Mouse (Mus musculus) CD4-positive helper T cell, adult 2 months (primary cell): ENCODE measurements around the gene Gm21833.
"Not testable (repeated sequence)": the region's sequence is repeated elsewhere in the genome, so short reads cannot be mapped to it uniquely, and the experiment has no call there.

Experiments
- DNase-seq: peaks from one replicate; pipeline ENCODE4 v3.0.0-alpha.2; 2012; ENCODE audit warnings: low read depth, missing footprints, low spot score

The Gm21833 gene

GRCm38 (mm10) chr16:82828082-82828481, at the start of gene Gm21833:
Gm21833 (plus strand) TSS chr16:82828382.
- DNase-seq = not testable (repeated sequence)

- no peak for DNase-seq
Observed at GRCm38 (mm10) chr16:82789521-82789920, 38.7 kb upstream of the Gm21833 start.

- no peak for DNase-seq
Observed at GRCm38 (mm10) chr16:82796489-82796888, 31.7 kb upstream of the Gm21833 start.

- no peak for DNase-seq
Observed at GRCm38 (mm10) chr16:82815255-82815654, 12.9 kb upstream of the Gm21833 start.

- DNase-seq = no peak
Observed at GRCm38 (mm10) chr16:82816615-82817014, 11.6 kb upstream of the Gm21833 start.

- DNase-seq = no peak
Observed at GRCm38 (mm10) chr16:82855752-82856151, 27.6 kb downstream of the Gm21833 start.

- no peak for DNase-seq
Observed at GRCm38 (mm10) chr16:82864590-82864989, 36.4 kb downstream of the Gm21833 start.
